Mouse (Mus musculus) left cerebral cortex, postnatal 14 days (tissue): ENCODE measurements around the gene Rexo5. TPM values are rescaled to one million over a fixed set of nuclear protein-coding genes. Genes with fewer than 3 reads are reported as not detected.

Experiments used
- DNase-seq, 2 experiments: peaks; one replicate each; pipeline ENCODE4 v3.0.0; 2021 to 2022; ENCODE audit warnings: low spot score in 2 of 2, mixed read lengths in 1 of 2
- intact Hi-C: fragments of 180-260 bp; cut with DNase I; formaldehyde crosslinking; loops from one replicate; pipeline ENCODE4 v1.15.1; 2025
- long read RNA-seq, 2 experiments: library from polyadenylated mRNA; stranded (forward); transcript quantifications; one replicate each; pipeline ENCODE4 v2.0.0; 2021
- total RNA-seq, 2 experiments: library from RNA; stranded (reverse); gene quantifications; 2 replicates each; pipeline ENCODE4 v1.2.3; 2021

The Rexo5 gene
- total RNA-seq, result 1 to 10 TPM; 1.4 to 2.8 TPM
- long read RNA-seq, experiment 1, partial matches to known transcripts, result 0 of 1 reads
- long read RNA-seq, experiment 1, other reads (novel, unspliced or antisense), result 1 of 1 reads
- long read RNA-seq, experiment 2, result 0 reads

DNA sequence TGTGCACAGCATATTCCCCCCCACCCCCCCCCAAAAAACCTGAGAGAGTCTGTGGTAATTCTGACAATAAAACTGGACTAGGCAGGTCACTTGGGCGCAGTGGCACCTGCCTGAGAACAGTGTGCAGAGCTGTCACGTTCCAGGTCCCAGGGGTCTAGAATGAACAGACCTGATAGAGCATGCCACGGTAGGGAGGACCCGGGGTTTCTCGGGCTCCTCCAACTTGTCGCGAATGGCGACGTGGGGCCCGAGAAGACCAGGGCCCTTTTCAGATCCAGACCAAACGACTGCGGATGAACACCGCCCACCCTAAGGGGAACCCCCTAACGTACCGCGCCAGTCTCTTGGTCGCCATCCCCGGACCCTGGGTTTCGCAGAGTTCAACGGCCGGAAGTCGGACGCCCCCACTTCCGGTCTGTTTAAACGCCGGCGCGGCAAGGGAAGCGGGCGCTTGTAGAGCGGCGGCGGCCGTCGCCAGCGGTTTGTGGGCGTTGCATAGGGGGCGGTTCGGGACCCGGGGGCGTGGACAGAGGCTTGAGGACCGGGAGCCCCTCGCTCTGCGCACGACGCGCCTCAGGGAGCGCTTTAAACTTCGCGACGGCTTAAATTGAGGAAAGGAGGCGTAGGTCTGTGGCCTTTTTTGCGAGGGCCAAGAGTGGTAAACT, at the start of gene Rexo5, which contains the start of gene Eri2:
Rexo5 (plus strand) TSS at position 421 of the 665 bp plus-strand sequence.
Eri2 (minus strand) TSS at position 473 of the 665 bp plus-strand sequence.
- intact Hi-C loops, result no loop called here
- peak; percentile 59 to 79 for DNase-seq

DNA sequence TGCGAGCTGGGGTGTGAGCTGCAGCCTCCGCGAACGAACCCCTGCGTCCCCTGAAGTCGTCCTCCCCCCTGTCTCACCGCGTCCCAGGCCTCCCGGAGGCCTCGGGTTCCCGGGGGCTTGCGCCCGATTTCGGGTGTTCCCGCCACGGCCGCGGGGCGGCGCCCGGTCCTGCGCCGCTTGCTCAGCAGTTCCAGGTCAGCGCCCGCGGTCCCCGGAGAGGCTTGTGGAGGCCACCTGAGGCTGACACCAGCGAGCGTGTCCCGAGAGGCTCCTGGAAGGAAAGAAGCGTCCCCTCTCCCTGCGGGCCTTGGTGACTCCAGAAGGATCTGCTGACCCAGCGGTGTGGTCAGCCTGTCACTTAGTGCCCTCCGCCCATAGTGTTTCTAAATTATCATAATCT, 49.5 kb upstream of the Rexo5 start:
- intact Hi-C loops, result no loop called here

DNA sequence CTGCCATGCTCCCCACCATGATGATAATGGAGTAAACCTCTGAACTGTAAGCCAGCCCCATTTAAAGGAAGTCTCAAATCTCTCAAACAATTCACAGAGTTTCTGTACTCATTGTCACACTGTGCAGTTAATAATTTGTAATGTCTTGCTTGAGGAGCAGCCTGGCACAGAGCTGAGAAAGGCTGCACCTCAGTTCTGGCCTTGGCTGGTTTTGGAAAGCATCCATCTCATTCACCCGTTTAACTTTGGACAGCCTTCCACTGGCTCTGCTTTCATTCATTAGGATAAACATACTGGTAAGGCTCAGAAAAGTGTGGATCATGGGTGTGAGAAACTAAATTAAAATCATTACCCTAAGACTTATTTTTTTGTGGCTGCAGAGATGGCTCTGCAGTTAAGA, 47.9 kb upstream of the Rexo5 start:
- no peak for DNase-seq
- intact Hi-C loops, result no loop called here

More for the DNA sequence above, 49.5 kb upstream of the Rexo5 start:
- DNase-seq, result no peak

DNA sequence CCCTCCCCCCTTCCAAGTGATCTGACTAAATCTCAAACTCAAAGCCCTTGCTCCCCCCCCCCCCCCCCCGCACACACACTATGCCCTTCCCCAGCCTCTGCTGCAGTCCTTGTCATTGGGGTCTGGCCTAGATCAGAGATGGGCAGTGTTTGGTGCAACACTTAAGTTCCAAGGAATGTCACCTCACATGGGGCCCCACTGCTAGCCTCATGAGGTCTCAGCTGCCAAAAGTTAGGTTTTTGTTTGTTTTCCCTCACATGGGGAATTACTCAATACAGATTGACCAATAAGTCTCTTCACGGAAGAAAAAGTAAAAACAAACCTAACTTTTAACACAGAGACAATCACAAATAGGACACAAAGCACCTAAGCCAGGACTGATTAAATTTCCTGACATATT, 45.0 kb upstream of the Rexo5 start:
- intact Hi-C loops, result no loop called here
- DNase-seq, result no peak

DNA sequence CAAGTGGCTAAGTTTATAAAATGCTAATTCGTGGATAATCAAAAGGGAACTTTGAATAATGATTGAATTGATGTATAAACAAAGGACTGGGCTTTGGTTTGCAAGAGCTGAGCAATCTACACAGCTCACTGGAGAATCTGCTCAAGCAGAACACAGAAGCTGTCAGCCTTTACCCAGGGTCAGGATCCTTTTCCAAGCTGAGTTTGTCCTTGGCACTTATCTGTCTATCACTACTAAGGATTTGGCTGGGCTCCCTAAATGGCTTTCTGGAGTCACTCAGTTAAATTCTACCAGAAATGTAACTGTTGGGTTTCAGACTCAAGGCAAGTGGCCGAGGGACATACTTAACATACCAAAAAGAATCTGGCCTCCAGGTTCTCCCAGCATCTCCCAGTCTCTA, 43.9 kb upstream of the Rexo5 start:
- no peak for DNase-seq
- intact Hi-C loops, result no loop called here

DNA sequence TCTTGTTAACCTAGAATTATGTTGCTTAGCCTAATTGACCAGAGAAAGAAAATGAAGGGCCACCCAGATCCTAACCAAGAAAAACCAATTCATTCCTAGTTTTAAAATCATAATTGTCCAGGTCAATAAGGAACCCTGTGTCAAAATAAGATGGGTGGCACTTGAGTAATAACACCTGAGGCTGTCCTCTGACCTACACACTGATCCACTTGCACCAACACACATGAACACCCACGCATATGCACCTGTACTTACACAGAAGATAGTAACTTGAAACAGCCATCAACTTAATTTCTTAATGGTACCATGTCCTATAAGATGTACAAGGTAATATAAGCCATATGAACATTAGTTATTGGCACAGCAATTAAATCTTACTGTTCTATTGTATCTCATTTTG, 40.1 kb upstream of the Rexo5 start:
- no peak for DNase-seq
- intact Hi-C loops, result no loop called here

DNA sequence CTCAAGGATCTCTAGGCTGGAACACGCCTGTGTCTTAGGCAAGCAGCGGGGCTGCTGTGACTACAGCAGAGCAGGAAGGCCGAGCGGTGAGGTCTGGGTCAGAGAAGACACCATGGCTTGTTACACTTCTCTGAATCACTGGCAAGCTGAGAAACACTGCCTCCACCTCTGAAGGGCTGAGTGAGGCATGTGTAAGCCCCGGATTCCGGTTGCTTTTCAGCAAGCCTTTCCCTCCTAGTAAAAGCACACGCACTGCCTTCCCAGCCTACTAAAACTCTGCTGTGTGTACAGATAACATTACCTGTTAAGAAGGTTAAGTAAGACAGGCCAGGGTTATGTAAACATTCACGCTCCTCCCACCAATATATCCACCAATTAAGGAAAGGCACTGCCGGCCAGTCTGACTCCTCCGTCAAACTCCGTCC, 33.3 kb upstream of the Rexo5 start, which contains the start of gene Acsm3:
Acsm3 (plus strand) TSS at position 397 of the 425 bp plus-strand sequence.
- no peak for DNase-seq
- intact Hi-C loops, result no loop called here

DNA sequence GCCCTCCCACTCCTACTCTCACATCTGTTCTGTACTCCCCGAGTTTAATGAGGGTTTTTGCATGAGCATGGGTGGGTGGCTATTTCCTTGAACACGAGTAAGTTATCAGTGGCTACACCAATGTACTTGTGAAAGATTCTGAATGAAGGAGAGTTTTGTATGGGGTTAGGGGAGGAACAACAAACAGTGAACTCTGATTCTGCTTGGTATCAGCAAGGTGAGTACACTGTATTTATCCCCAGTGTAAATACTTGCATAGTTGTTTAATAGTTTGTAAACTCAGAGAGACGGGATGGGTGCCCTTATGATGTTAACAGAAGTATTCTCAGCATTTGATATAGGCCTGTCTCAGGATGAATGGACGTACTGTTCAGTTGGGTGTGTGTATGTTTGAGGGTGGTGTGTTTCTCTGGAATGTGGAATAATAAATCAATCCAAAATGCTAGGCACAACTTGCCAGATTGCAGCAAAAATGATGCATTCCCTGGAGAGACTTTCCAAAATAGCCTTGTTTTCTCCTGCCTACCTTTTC, 31.6 kb upstream of the Rexo5 start:
- no peak for DNase-seq
- intact Hi-C loops, result no loop called here

DNA sequence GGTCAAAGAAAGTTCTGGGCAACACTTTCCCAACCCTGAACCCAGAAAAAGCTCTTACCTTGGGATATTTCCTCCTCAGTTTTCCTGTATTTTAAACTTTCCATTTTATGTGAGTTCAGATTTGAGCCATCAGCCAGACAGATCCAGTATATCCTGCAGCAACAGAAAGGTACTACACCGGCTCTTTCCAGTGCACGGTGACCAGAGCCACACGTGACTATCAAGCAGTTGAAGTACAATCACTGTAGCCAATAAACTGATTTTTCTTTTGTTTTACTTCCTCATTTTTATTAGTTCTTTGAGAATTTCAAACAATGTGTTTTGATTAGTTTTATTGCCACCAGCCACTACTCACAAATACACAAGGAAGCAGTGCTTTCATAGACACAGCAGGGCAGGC, 29.4 kb upstream of the Rexo5 start:
- intact Hi-C loops, result no loop called here
- no peak for DNase-seq

DNA sequence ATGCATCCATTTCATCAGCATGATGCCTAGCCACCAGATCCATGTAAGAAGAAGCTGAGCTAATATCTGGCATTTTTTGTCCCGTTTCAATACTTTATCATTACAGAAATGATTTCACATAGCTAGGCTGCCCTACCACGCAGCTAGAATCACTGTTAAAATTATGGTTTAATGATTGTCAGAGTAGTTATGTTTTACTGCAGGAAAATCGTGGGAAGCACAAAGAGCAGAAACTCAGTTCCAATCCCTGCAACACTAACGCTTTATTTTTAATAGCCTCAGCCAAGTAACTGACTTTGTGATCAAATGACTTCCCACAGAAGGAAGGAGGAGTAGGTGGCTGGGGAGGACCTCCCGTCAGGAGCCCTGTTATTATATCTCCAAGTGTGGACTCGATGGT, 26.8 kb upstream of the Rexo5 start:
- DNase-seq, result no peak
- intact Hi-C loops, result no loop called here

DNA sequence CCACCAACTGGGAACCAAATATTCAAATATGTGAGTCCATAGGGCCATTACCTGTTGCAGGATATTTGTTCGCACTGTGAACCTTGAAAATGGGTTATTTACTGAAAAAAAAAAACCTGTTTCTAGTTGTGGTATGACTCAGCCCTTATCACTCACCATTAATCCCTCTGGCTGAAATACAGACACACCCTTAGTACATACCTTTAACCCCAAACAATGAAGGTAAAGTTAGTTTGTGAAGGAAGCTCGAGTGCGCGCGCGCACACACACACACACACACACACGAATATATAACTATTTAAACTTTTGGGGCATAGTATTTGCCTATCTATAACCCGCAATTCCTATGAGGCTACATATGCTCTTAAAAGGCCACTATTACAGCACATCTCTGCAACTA, 23.9 kb upstream of the Rexo5 start:
- no peak for DNase-seq
- intact Hi-C loops, result no loop called here

DNA sequence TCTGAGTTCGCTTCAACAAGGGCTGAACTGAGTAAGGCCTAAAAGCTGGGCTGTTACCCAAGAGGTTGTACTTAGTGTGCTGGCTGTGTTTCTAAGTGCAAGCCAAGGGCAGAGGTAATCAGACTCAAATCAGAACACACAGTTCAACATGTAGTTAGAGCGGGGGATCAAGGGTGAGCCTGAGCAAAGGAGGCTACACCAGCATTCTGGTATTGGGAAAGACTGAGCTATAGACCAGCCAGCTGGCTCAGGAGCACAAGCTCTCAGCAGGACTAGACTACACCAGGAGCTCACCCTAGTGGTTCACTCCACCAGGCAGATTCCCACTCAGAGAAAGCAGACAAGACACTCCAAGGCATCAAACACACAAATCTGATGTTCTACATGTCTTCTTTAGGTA, 10.4 kb upstream of the Rexo5 start:
- intact Hi-C loops, result no loop called here
- DNase-seq, result no peak

DNA sequence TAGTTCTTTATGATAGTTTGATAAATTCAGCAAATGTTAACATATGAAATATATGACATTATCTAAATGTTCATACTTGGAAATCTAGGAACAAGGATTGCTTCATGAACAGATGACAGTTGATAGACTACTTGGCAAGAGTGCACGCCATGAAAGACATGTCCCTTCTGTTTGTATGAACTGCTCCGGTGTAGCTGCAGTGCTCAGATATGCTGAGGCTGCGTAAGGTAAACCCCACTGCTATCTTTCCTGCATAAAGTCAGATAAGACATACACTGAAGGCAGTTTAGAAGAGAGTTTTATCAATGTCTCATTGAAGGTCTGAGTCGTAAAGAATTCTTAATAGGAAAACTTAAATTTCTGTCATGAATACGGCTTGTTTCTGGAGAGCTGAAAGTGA, 8.9 kb upstream of the Rexo5 start:
- intact Hi-C loops, result no loop called here

DNA sequence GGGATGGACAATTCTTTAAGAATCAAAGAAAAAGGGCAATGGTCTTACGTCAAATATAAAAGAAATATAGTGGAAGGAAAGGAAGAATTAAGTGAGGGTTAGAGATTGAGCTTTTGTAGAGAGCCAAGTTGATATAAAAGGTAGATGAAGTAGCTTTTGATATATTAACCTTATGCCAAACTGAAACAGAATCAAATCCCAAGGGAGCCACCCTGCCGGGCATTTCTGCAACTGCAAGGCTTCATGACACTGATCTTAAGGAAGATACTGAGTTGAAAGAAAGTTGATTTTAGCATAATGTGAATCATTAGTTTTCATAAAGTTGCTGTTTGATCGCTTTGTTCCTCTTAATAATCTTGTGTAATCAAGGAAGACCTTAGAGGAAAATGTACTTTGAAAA, 4.8 kb upstream of the Rexo5 start:
- DNase-seq, result no peak

More for the DNA sequence above, 8.9 kb upstream of the Rexo5 start:
- DNase-seq, result no peak

DNA sequence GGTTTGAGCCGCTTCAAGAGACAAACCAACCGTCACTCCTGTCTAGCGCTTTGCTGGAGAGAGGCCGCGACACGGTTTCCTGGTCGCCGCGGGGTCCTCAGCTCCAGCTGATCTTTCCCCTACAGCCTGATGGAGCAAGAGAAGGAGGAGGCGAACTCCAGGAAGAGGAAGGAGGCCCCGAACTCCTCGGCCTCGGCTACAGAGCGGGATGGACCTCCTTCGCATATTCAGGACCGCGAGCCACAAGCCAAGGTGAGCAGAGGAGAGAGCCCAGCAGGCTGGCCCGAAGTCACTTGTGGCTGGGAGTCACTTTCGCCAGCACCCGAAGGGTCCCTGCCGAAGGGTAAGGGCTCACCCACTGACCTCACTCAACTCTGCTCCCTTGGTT, 439 bp downstream of the Rexo5 start:
- intact Hi-C loops, result no loop called here
- DNase-seq, result no peak

More for the DNA sequence above, 4.8 kb upstream of the Rexo5 start:
- intact Hi-C loops, result no loop called here

DNA sequence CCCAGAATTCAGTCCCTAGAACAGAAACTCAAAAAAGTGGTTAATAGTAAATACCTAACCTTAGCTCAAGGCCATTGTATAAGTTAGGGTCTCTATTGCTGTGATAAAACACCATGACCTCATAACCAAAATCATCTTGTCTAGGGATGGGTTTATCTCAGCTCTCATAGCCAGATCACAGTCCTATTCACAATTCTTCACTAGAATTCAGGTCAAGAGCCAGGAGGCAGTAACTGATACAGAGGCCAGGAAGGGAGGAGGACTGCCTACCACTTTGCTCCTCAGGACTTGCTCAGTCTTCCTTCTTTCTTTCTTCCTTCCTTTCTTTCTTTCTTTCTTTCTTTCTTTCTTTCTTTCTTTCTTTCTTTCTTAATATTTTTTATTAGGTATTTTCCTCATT, 1.5 kb downstream of the Rexo5 start:
- intact Hi-C loops, result no loop called here
- no peak for DNase-seq

DNA sequence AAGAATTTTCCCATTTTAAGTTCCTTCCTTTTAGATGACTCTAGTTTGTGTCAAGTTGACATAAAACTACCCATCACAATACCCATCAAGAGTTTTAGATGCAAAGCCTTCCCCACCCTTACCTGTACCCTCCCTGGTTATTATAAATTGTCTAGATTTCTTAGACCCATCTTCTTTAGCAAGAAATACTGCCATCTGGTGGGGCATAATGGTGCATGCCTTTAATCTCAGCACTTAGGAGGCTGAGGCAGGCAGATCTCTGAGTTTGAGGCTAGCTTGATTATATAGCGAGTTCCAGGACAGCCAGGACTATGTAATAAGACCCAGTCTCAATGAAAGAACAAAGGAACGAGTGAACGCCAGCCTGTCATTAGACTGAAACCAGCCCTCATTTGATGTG, 6.7 kb downstream of the Rexo5 start:
- DNase-seq, result no peak
- intact Hi-C loops, result no loop called here

DNA sequence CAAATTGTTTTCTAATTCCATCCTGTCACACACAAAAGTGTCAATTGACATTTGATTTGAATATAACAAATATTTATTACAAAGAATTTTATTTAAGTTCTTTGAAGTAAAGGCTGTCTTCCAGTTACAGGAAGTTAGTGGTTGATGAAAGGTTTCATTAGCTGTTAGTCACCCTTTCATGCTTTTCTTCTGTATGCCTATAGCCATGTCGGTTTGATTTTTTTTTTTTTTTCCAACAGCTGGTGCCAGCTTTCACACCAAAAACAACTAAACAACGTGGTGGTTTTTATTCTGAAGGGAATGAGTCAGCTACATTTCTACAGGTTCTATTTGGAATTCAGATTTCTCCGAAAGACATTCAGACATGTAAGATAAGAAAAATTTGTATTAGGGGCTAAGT, 7.2 kb downstream of the Rexo5 start:
- intact Hi-C loops, result no loop called here
- DNase-seq, result no peak

DNA sequence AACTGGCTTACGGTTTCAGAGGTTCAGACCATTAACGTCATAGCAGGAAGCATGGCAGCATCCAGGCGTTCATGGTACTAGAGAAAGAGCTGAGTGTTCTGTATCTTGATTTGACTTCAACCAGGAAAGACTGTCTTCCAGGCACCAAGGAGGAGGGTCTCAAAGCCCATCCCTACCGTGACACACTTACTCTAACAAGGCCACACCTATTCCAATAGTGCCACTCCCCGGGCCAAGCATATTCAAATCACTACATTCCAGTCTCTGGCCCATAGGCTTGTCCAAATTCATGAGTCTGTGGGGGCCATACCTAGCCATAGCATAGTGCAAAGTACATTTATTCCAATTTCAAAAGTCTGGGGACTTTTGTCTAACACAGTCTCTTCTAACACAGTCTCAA, 13.6 kb downstream of the Rexo5 start:
- intact Hi-C loops, result no loop called here
- DNase-seq, result no peak

DNA sequence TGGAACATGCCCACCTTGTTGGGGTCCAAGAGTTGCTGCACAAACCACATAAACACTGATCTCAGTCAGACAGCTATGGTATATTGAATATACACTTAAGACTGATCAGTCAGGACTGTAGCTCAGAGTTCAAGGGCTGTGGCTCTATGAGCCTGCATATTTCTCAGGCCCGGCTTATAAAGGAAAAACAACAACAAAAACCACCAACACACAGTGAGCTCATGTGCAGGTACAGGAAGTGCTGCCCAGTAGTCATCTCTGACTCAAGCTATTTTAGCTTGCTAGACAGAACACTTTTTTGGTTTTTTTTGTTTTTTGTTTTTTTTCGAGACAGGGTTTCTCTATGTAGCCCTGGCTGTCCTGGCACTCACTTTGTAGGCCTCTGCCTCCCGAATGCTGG, 14.9 kb downstream of the Rexo5 start:
- intact Hi-C loops, result no loop called here
- no peak for DNase-seq

DNA sequence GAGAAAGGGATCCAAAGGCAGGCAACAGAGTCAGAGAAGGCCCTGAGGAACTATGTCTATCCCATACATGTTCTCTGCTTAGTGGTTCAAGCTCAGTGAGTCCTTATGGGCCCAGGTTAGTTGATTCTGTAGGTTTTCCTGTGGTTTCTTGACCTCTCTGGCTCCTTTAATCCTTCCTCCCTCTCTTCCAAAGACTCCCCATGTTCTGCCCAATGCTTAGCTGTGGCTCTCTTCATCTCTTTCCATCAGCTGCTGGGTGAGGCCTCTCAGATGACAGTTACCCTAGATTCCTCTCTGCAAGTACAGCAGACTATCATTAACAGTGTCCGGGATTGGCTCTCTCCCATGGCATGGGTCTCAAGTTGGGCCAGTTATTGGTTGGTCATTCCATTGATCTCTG, 41.6 kb downstream of the Rexo5 start:
- no peak for DNase-seq

More for the DNA sequence above, 41.6 kb downstream of the Rexo5 start:
- intact Hi-C loops, result no loop called here
